Mouse (Mus musculus): ENCODE results near the gene Abcg1.

- no peak for TF ChIP-seq CTCF (IDR thresholded peaks at IDR 0.05; ENCODE audit: extremely low read depth, insufficient read length, insufficient replicate concordance, low read depth, low read length)
- no peak for TF ChIP-seq POLR2A (IDR thresholded peaks at IDR 0.05; ENCODE audit: low read depth, low read length)
Observed at GRCm38 (mm10) chr17:31039626-31040025, 17.8 kb upstream of the Abcg1 start.
